ENCODE assay signal across 8 mouse cellular contexts in the genomic region with DNA sequence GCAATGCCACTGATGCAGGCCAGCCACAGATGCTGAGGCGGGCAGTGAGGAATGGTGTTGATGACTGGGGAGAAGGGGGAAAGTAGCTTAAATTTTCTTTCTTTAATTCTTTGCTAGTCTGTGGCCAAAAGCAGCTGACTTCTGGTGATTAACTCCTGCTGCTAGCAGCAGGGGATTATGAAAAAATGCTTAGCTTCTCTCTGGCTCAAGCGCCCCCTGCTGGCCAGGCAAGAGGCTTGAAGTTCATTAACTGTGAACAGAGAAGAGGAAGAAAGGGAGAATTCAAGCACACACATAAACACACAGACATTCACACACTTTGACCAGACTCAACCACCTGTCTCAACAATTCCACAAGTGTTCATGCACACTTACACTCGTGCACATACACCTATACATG. TPM values are rescaled to one million over a fixed set of nuclear protein-coding genes. Genes with fewer than 3 reads are reported as not detected.
DNase-seq lines count a peak whose midpoint lies in the region; ATAC-seq and TF ChIP-seq lines count a peak whose summit lies in the region.

No protein-coding gene starts in this region.

- H3K9me3 ChIP-seq in midbrain, postnatal 0 days (ENCODE audit: low read length) = no peaks in the 10 kb centered on the region
- H3K9me3 ChIP-seq in midbrain, embryonic 16.5 days (replicated peaks; ENCODE audit: control insufficient read depth, low read length, poor library complexity, severe bottlenecking) = 0 out of 2 replicates have a peak, but pooled peaks cover 6% of the 10 kb centered on the region

- no peaks in the 10 kb centered on the region for H3K36me3 ChIP-seq in midbrain, postnatal 0 days (ENCODE audit: insufficient read depth, low read length)
- no peaks in the 10 kb centered on the region for H3K36me3 ChIP-seq in midbrain, embryonic 16.5 days (ENCODE audit: control insufficient read depth, insufficient read depth, low read length)

- no peak for ATAC-seq in midbrain, postnatal 0 days (ENCODE audit: low FRiP score)
- no peak for ATAC-seq in midbrain, embryonic 16.5 days

- intact Hi-C loops in gastrocnemius, adult 2 months (cut with DNase I) = no loop called here

- H3K4me1 ChIP-seq in midbrain, postnatal 0 days (ENCODE audit: insufficient read depth, low read length) = no peaks in the 10 kb centered on the region
- no peaks in the 10 kb centered on the region for H3K4me1 ChIP-seq in midbrain, embryonic 16.5 days (ENCODE audit: control insufficient read depth, insufficient read depth, low read length)
- no peaks in the 10 kb centered on the region for H3K4me1 ChIP-seq in bone marrow macrophage, adult 2 months (ENCODE audit: control insufficient read depth, insufficient read depth, low read length)

- no peak for TF ChIP-seq POLR2A in bone marrow macrophage, adult 2 months (IDR thresholded peaks at IDR 0.05; ENCODE audit: borderline replicate concordance, low read depth, low read length)

- H3K27ac ChIP-seq in gastrocnemius, adult 2 months = no peak overlapping the region
- no peak overlapping the region for H3K27ac ChIP-seq in midbrain, postnatal 0 days (ENCODE audit: low read depth, low read length)
- no peak overlapping the region for H3K27ac ChIP-seq in midbrain, embryonic 16.5 days (ENCODE audit: low read length)
- H3K27ac ChIP-seq in bone marrow macrophage, adult 2 months (ENCODE audit: insufficient read depth, low read depth, low read length) = no peak overlapping the region

- no peak overlapping the region for H3K9ac ChIP-seq in midbrain, postnatal 0 days (replicated peaks; ENCODE audit: low read length, poor library complexity, severe bottlenecking)
- no peak overlapping the region for H3K9ac ChIP-seq in midbrain, embryonic 16.5 days (ENCODE audit: low read depth, low read length)

- WGBS in midbrain, postnatal 0 days = 39% methylated on average over 3 of the region's 3 CpGs
- 39% methylated on average over 3 of the region's 3 CpGs for WGBS in midbrain, embryonic 16.5 days

- no peak overlapping the region for H3K4me2 ChIP-seq in midbrain, postnatal 0 days (ENCODE audit: low read depth, low read length, poor library complexity, severe bottlenecking)
- H3K4me2 ChIP-seq in midbrain, embryonic 16.5 days (ENCODE audit: low read length) = no peak overlapping the region

- no peaks in the 10 kb centered on the region for H3K27me3 ChIP-seq in midbrain, postnatal 0 days (ENCODE audit: insufficient read depth, low read length)
- no peaks in the 10 kb centered on the region for H3K27me3 ChIP-seq in midbrain, embryonic 16.5 days (ENCODE audit: control insufficient read depth, insufficient read depth, low read depth, low read length)

- peak; percentile 56 for TF ChIP-seq CTCF in gastrocnemius, adult 2 months (IDR thresholded peaks at IDR 0.05)
- TF ChIP-seq CTCF in midbrain, postnatal 0 days (IDR thresholded peaks at IDR 0.05) = peak; percentile 75
- TF ChIP-seq CTCF in bone marrow macrophage, adult 2 months (IDR thresholded peaks at IDR 0.05; ENCODE audit: low read depth, low read length) = peak; percentile 75

- no peak overlapping the region for H3K4me3 ChIP-seq in gastrocnemius, adult 2 months
- H3K4me3 ChIP-seq in midbrain, postnatal 0 days (ENCODE audit: low read depth, low read length) = no peak overlapping the region
- no peak overlapping the region for H3K4me3 ChIP-seq in midbrain, embryonic 16.5 days (ENCODE audit: low read depth, low read length)
- no peak overlapping the region for H3K4me3 ChIP-seq in bone marrow macrophage, adult 2 months (ENCODE audit: insufficient read depth, low read length)

- DNase-seq in gastrocnemius, adult 2 months = no peak
- DNase-seq in gastrocnemius, postnatal 25 days = no peak
- peak; percentile 32 for DNase-seq in midbrain, postnatal 0 days (ENCODE audit: low spot score)
- peak; percentile 30 to 48 for DNase-seq in kidney, postnatal 25 days
- DNase-seq in retina, adult 2 months (ENCODE audit: low read depth, low spot score) = peak; percentile 34
- DNase-seq in cerebellum, adult 11 months = no peak

RNA-seq across cellular contexts. Expression of gene Bpifa5, which starts 4.0 kb away (rescaled TPM):
- not detected for total RNA-seq in gastrocnemius, adult 2 months (2021)
- total RNA-seq in gastrocnemius, postnatal 25 days (2021) = not detected
- total RNA-seq in midbrain, postnatal 0 days (2014; rRNA removed) = not detected in 2 replicates
- polyA plus RNA-seq in midbrain, postnatal 0 days (2015; fragmentation: Nextera tagmentation; extraction: Ambion mirVana) = not detected in 2 replicates
- not detected in 2 replicates for polyA plus RNA-seq in midbrain, embryonic 16.5 days (2015; fragmentation: Nextera tagmentation; extraction: Ambion mirVana)
- polyA plus RNA-seq in bone marrow macrophage, adult 2 months (2012; ENCODE audit: insufficient read depth, insufficient read length, missing spikeins) = not detected in 2 replicates

RNA-seq across cellular contexts. Expression of gene Bpifa1, which starts 15.8 kb away (rescaled TPM):
- total RNA-seq in gastrocnemius, adult 2 months (2021) = not detected
- total RNA-seq in gastrocnemius, postnatal 25 days (2021) = not detected
- 1.1 TPM in 1 of 2 replicates, not detected in the other for total RNA-seq in midbrain, postnatal 0 days (2014; rRNA removed)
- 0.20 and 0.42 TPM in 2 replicates for polyA plus RNA-seq in midbrain, postnatal 0 days (2015; fragmentation: Nextera tagmentation; extraction: Ambion mirVana)
- not detected in 2 replicates for polyA plus RNA-seq in midbrain, embryonic 16.5 days (2015; fragmentation: Nextera tagmentation; extraction: Ambion mirVana)
- polyA plus RNA-seq in bone marrow macrophage, adult 2 months (2012; ENCODE audit: insufficient read depth, insufficient read length, missing spikeins) = not detected in 2 replicates

RNA-seq across cellular contexts. Expression of gene Bpifa3, which starts 28.3 kb away (rescaled TPM):
- total RNA-seq in gastrocnemius, adult 2 months (2021) = not detected
- total RNA-seq in gastrocnemius, postnatal 25 days (2021) = not detected
- not detected in 2 replicates for total RNA-seq in midbrain, postnatal 0 days (2014; rRNA removed)
- not detected in 2 replicates for polyA plus RNA-seq in midbrain, postnatal 0 days (2015; fragmentation: Nextera tagmentation; extraction: Ambion mirVana)
- polyA plus RNA-seq in midbrain, embryonic 16.5 days (2015; fragmentation: Nextera tagmentation; extraction: Ambion mirVana) = not detected in 2 replicates
- not detected in 2 replicates for polyA plus RNA-seq in bone marrow macrophage, adult 2 months (2012; ENCODE audit: insufficient read depth, insufficient read length, missing spikeins)

RNA-seq across cellular contexts. Expression of gene Bpifb1, which starts 32.2 kb away (rescaled TPM):
- total RNA-seq in gastrocnemius, adult 2 months (2021) = not detected
- total RNA-seq in gastrocnemius, postnatal 25 days (2021) = not detected
- 0.27 and 0.47 TPM in 2 replicates for total RNA-seq in midbrain, postnatal 0 days (2014; rRNA removed)
- polyA plus RNA-seq in midbrain, postnatal 0 days (2015; fragmentation: Nextera tagmentation; extraction: Ambion mirVana) = 0.72 and 0.83 TPM in 2 replicates
- 0.88 and 1.0 TPM in 2 replicates for polyA plus RNA-seq in midbrain, embryonic 16.5 days (2015; fragmentation: Nextera tagmentation; extraction: Ambion mirVana)
- not detected in 2 replicates for polyA plus RNA-seq in bone marrow macrophage, adult 2 months (2012; ENCODE audit: insufficient read depth, insufficient read length, missing spikeins)

Comparison
In these comparisons a context has a peak if more than half of its experiments do, and no peak if none do; other contexts are left out.
1. DNase-seq: peak in midbrain, postnatal 0 days (single experiment), kidney, postnatal 25 days (2 of 2) and retina, adult 2 months (single experiment); none in gastrocnemius, adult 2 months (single experiment), gastrocnemius, postnatal 25 days (single experiment) and cerebellum, adult 11 months (single experiment).
2. Peak in every context shown above with its lines, with median percentiles within 50 percentile points of each other: CTCF ChIP-seq.